Mouse (Mus musculus): ENCODE measurements around the gene Trak2. TPM values are rescaled to one million over a fixed set of nuclear protein-coding genes. Genes with fewer than 3 reads are reported as not detected.
A peak's percentile ranks its signal among the peaks of the same experiment; 100 is the strongest.

Gene Trak2
- polyA plus RNA-seq, 1 experiment from 2014 or later: 13.5 TPM

DNA sequence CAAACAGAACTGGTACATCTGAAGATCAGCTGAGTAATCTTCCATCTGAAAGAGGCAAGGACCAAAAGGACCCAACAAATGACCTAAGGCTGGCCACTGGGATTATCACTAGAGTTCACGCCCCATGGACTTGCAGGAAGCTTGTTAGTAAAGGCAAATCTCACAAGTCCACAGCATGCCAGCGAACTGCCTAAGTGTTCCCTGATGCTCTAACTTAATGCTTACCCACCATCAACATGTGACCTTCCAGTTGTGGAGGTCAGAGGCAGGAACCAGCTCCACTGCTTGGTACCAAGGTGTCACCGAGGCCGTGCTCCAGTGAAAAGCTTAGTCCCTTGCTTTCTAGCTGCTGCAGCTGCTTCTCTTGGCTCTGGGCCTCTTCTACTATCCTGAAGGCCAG is 21.4 kb downstream of the Trak2 start:
- Histone ChIP-seq H3K4me1 (ENCODE audit: control insufficient read depth, insufficient read depth, low read length) (peaks cover 8% of the 10 kb centered on the region; the same call in 1 of the 2 replicates), H3K27ac (ENCODE audit: low read length) (peak overlapping the region; percentile 18; the same call in 1 of the 2 replicates), H3K4me2 (replicated peaks; ENCODE audit: low read depth, low read length) (no peak overlapping the region), H3K9ac (replicated peaks; ENCODE audit: low read depth, low read length) (no peak overlapping the region), H3K9me3 (ENCODE audit: control insufficient read depth, low read depth, low read length) (no peaks in the 10 kb centered on the region), H3K36me3 (ENCODE audit: control insufficient read depth, insufficient read depth, low read length) (no peaks in the 10 kb centered on the region), H3K27me3 (ENCODE audit: control insufficient read depth, insufficient read depth, low read length) (no peaks in the 10 kb centered on the region), H3K4me3 (ENCODE audit: low read depth, low read length) (no peak overlapping the region)
- WGBS: 77% methylated on average over 4 of the region's 4 CpGs
- ATAC-seq (ENCODE audit: insufficient number of reproducible peaks, insufficient read depth, low FRiP score, low read depth): no peak

DNA sequence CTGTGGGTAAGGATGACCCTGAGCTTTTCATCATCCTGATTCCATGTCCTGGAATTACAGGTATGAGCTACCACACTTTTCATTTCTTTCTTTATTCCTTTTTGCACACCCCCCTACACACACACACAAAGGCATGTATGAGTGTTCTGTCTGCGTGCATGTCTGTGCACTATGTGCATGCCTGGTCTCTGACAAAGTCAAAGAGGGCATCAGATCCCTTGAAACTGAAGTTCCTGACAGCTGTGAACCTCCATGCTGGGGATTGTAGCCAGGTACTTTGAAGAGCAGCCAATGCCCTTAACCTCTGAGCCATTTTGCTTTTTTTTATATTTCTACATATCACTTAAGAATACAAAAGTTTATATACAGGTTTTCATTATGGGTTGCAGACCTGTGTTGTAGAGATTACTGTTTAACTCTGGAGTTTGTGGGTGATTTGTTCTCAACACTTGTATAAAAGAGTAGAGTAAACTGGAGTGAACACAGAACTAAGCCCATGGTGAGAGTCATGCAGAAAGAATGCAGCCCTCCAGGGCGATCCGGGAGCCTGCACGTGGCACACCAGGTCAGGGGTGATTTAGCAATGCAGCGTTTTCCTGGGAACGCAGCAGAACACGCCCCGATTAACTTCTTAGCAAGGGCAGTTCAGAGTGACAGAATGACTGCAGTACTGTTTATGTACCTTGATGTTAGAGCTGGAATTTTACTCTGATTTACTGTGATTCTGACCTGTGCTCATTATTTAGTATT is 22.2 kb downstream of the Trak2 start:
- H3K9ac ChIP-seq (replicated peaks; ENCODE audit: low read depth, low read length): no peak overlapping the region
- H3K4me1 ChIP-seq (ENCODE audit: control insufficient read depth, insufficient read depth, low read length): peaks cover 8% of the 10 kb centered on the region; the same call in 1 of the 2 replicates
- peak overlapping the region; percentile 18; the same call in 1 of the 2 replicates for H3K27ac ChIP-seq (ENCODE audit: low read length)
- no peaks in the 10 kb centered on the region for H3K27me3 ChIP-seq (ENCODE audit: control insufficient read depth, insufficient read depth, low read length)
- H3K4me2 ChIP-seq (replicated peaks; ENCODE audit: low read depth, low read length): no peak overlapping the region
- ATAC-seq (ENCODE audit: insufficient number of reproducible peaks, insufficient read depth, low FRiP score, low read depth): peak; percentile 78
- H3K4me3 ChIP-seq (ENCODE audit: low read depth, low read length): no peak overlapping the region
- WGBS: 16% methylated on average over 8 of the region's 8 CpGs
- no peaks in the 10 kb centered on the region for H3K9me3 ChIP-seq (ENCODE audit: control insufficient read depth, low read depth, low read length)
- H3K36me3 ChIP-seq (ENCODE audit: control insufficient read depth, insufficient read depth, low read length): 0 out of 2 replicates have a peak, but pooled peaks cover under 1% of the 10 kb centered on the region

DNA sequence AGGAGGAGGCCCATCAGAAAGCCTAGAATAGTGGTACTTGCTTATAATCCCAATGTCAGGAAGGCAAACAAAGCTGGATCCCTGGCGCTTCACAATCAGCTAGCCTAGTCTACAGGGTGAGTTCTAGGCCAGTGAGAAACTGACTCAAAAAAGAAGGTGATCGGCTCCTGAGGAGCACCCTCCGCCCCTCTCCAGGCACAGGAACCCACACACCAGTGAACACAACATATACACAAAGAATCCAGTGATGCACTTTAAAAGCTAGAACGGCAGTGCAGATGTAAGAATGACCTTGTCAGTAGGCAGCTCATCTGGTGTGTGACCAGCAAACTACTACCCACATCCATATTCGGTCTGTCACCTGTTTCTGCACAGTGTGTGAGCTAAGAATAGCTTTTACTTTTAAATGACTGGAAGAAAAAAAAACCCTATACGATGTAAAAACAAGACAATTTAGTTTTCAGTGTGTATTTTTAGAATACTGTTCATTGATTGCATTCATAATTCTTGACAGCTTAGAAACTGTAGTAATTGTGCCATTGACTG is 23.6 kb downstream of the Trak2 start:
- WGBS: 85% methylated on average over 6 of the region's 6 CpGs
- no peak overlapping the region for H3K4me3 ChIP-seq (ENCODE audit: low read depth, low read length)
- peaks cover 8% of the 10 kb centered on the region; the same call in 1 of the 2 replicates for H3K4me1 ChIP-seq (ENCODE audit: control insufficient read depth, insufficient read depth, low read length)
- H3K36me3 ChIP-seq (ENCODE audit: control insufficient read depth, insufficient read depth, low read length): peaks cover 10% of the 10 kb centered on the region
- H3K9ac ChIP-seq (replicated peaks; ENCODE audit: low read depth, low read length): no peak overlapping the region
- no peak overlapping the region for H3K27ac ChIP-seq (ENCODE audit: low read length)
- H3K27me3 ChIP-seq (ENCODE audit: control insufficient read depth, insufficient read depth, low read length): no peaks in the 10 kb centered on the region
- ATAC-seq (ENCODE audit: insufficient number of reproducible peaks, insufficient read depth, low FRiP score, low read depth): no peak
- no peak overlapping the region for H3K4me2 ChIP-seq (replicated peaks; ENCODE audit: low read depth, low read length)
- no peaks in the 10 kb centered on the region for H3K9me3 ChIP-seq (ENCODE audit: control insufficient read depth, low read depth, low read length)

DNA sequence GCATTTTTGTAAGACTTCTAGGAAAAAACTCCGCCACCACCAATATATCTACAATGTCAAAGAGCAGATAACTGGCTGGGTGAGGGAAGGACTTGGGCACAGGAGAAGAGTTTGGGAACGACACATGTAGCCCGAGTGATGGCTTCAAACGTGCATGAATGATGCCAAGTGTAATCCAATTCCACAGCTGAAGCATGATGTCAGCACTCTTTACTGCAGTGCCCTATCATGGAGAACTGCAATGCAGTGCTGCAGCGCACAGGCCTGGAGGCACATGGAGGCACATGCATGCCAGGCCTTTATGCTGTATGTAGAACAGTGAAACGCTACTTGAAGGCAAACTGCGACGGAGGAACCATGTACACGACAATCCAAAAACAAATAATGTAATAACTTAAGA is 26.5 kb downstream of the Trak2 start:
- H3K27me3 ChIP-seq (ENCODE audit: control insufficient read depth, insufficient read depth, low read length): no peaks in the 10 kb centered on the region
- H3K4me2 ChIP-seq (replicated peaks; ENCODE audit: low read depth, low read length): no peak overlapping the region
- H3K9me3 ChIP-seq (ENCODE audit: control insufficient read depth, low read depth, low read length): no peaks in the 10 kb centered on the region
- no peak for ATAC-seq (ENCODE audit: insufficient number of reproducible peaks, insufficient read depth, low FRiP score, low read depth)
- H3K9ac ChIP-seq (replicated peaks; ENCODE audit: low read depth, low read length): no peak overlapping the region
- peaks cover 10% of the 10 kb centered on the region for H3K36me3 ChIP-seq (ENCODE audit: control insufficient read depth, insufficient read depth, low read length)
- WGBS: 88% methylated on average over 9 of the region's 9 CpGs
- no peak overlapping the region for H3K27ac ChIP-seq (ENCODE audit: low read length)
- no peak overlapping the region for H3K4me3 ChIP-seq (ENCODE audit: low read depth, low read length)
- peaks cover 8% of the 10 kb centered on the region; the same call in 1 of the 2 replicates for H3K4me1 ChIP-seq (ENCODE audit: control insufficient read depth, insufficient read depth, low read length)

DNA sequence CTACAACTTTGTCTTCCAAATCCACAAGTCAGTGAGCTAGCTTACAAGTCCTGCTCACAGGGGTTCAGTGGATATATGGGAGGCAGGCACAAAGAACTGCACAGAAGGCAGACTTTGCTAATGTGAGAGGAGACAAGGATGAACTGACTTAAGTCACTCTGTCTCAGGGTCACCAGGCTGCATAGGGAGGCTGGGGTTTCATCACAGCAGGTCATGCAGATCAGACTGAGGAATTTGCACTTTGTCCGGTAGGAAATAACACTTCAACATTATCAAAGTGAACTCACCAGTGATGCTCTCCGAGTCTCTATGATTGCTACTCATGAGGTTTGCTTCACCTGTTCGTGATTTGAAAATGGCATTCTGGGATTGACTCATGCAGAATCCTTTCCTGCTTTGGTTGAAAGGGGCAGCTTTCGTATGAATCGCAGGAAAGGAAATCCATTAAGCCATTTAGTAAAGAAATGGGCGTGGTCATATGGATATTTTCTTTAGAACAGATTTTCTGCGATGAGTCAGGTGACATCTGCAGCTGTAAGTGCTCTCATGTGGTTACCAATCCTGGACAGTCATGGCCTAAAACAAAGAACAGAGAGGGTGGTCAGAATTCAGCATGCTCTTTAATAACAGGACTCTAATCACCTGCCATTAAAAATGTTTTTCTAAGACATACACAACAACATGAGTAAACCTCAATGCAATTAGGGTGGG is 27.1 kb downstream of the Trak2 start:
- ATAC-seq (ENCODE audit: insufficient number of reproducible peaks, insufficient read depth, low FRiP score, low read depth): no peak
- no peak overlapping the region for H3K4me2 ChIP-seq (replicated peaks; ENCODE audit: low read depth, low read length)
- peaks cover 5% of the 10 kb centered on the region; the same call in 1 of the 2 replicates for H3K4me1 ChIP-seq (ENCODE audit: control insufficient read depth, insufficient read depth, low read length)
- no peak overlapping the region for H3K4me3 ChIP-seq (ENCODE audit: low read depth, low read length)
- H3K9me3 ChIP-seq (ENCODE audit: control insufficient read depth, low read depth, low read length): no peaks in the 10 kb centered on the region
- peaks cover 10% of the 10 kb centered on the region for H3K36me3 ChIP-seq (ENCODE audit: control insufficient read depth, insufficient read depth, low read length)
- 80% methylated on average over 7 of the region's 7 CpGs for WGBS
- no peaks in the 10 kb centered on the region for H3K27me3 ChIP-seq (ENCODE audit: control insufficient read depth, insufficient read depth, low read length)
- H3K9ac ChIP-seq (replicated peaks; ENCODE audit: low read depth, low read length): no peak overlapping the region
- H3K27ac ChIP-seq (ENCODE audit: low read length): no peak overlapping the region

DNA sequence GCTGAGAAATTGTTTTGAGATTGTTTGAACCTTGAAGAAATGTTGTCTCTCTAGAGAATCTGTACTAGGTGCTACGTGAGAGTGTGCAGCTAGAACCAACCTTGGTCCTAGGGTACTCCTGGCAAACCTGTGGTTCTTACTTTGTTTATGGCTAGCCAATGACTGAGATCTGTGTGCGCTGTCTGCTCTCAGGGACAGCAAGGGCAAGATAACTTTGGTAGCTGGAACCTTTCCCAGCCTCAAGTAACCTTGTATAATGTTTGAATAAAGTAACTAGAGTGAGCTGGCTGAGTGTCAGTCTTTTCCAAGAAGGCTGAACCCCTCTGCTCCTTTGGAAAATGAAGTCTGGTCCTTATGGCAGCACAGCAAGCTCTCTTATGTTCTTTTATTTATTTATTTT is 27.7 kb downstream of the Trak2 start:
- WGBS: 93% methylated on average over 2 of the region's 2 CpGs
- Histone ChIP-seq H3K9me3 (ENCODE audit: control insufficient read depth, low read depth, low read length) (no peaks in the 10 kb centered on the region), H3K27me3 (ENCODE audit: control insufficient read depth, insufficient read depth, low read length) (no peaks in the 10 kb centered on the region), H3K36me3 (ENCODE audit: control insufficient read depth, insufficient read depth, low read length) (peaks cover 10% of the 10 kb centered on the region), H3K4me2 (replicated peaks; ENCODE audit: low read depth, low read length) (no peak overlapping the region), H3K4me1 (ENCODE audit: control insufficient read depth, insufficient read depth, low read length) (no peaks in the 10 kb centered on the region), H3K4me3 (ENCODE audit: low read depth, low read length) (no peak overlapping the region), H3K27ac (ENCODE audit: low read length) (no peak overlapping the region), H3K9ac (replicated peaks; ENCODE audit: low read depth, low read length) (no peak overlapping the region)
- ATAC-seq (ENCODE audit: insufficient number of reproducible peaks, insufficient read depth, low FRiP score, low read depth): no peak

DNA sequence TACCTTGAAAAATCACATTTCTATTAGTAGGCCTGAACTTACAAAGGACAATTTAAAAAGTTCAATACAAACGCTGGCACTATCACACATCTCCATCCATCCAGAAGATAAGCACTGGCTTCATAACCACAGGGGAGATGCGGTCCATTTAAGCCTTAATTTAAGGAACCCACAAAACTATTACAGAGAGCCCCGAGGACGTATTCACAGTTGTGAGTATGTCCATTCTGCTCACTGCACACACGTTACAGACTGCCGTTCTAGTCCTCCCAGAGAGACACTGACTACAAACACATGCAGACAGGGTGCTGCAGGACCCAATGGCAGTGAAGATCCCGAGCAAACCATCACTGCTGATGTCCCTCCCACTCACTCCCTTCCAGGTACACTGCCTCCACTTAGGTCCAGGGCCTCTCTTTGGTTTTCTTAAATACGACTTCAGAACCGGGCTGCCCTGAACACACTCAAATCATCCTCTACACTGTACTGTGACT is 35.6 kb downstream of the Trak2 start:
- H3K9me3 ChIP-seq (ENCODE audit: control insufficient read depth, low read depth, low read length): no peaks in the 10 kb centered on the region
- no peaks in the 10 kb centered on the region; the same call in 1 of the 2 replicates for H3K36me3 ChIP-seq (ENCODE audit: control insufficient read depth, insufficient read depth, low read length)
- no peak overlapping the region for H3K4me2 ChIP-seq (replicated peaks; ENCODE audit: low read depth, low read length)
- 92% methylated on average over 9 of the region's 9 CpGs for WGBS
- ATAC-seq (ENCODE audit: insufficient number of reproducible peaks, insufficient read depth, low FRiP score, low read depth): no peak
- H3K27me3 ChIP-seq (ENCODE audit: control insufficient read depth, insufficient read depth, low read length): no peaks in the 10 kb centered on the region
- no peak overlapping the region for H3K4me3 ChIP-seq (ENCODE audit: low read depth, low read length)
- H3K9ac ChIP-seq (replicated peaks; ENCODE audit: low read depth, low read length): no peak overlapping the region
- no peak overlapping the region for H3K27ac ChIP-seq (ENCODE audit: low read length)
- H3K4me1 ChIP-seq (ENCODE audit: control insufficient read depth, insufficient read depth, low read length): no peaks in the 10 kb centered on the region

DNA sequence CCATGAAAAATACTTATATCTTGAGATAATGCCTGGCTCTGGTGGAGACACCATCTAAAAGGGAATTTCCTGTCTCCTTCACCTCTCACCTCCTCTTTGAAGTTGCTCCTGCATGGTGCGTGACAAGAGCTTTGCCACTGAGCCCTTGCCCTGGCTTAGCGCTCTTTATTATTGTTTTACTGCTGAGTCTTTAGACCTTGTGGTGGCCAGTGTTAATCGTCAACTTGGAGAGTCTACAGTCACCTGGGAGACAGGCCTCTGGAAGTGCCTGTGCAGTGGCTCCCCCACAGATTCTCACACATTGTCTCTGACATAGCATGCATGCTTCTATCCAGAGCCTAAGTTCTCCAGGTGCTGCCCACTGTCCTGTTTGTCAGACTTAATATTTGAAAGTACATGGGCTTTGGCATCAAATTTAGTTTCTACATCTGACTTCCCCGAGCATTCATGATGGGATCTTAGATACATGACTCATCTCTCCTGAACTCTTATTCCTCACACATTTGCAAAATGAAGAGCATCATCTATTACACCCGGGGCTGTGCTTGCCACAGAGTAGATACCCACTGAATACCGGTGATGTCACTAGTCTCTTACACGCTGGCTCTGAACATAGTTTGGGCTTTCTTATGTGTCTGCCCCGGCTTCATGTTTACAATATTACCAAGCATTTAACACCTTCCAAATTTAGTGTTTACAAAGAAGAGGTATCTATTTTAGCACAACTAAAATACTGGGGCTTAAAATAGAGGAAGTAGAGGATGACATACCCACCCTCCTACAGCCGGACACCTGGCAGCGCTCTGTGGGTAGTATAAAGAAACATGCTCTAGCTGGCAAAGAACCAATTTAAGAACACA is 36.3 kb downstream of the Trak2 start:
- Histone ChIP-seq H3K9ac (replicated peaks; ENCODE audit: low read depth, low read length) (no peak overlapping the region), H3K27me3 (ENCODE audit: control insufficient read depth, insufficient read depth, low read length) (no peaks in the 10 kb centered on the region), H3K4me2 (replicated peaks; ENCODE audit: low read depth, low read length) (no peak overlapping the region), H3K9me3 (ENCODE audit: control insufficient read depth, low read depth, low read length) (no peaks in the 10 kb centered on the region), H3K36me3 (ENCODE audit: control insufficient read depth, insufficient read depth, low read length) (no peaks in the 10 kb centered on the region; the same call in 1 of the 2 replicates), H3K4me3 (ENCODE audit: low read depth, low read length) (no peak overlapping the region), H3K4me1 (ENCODE audit: control insufficient read depth, insufficient read depth, low read length) (no peaks in the 10 kb centered on the region), H3K27ac (ENCODE audit: low read length) (no peak overlapping the region)
- 87% methylated on average over 10 of the region's 10 CpGs for WGBS
- no peak for ATAC-seq (ENCODE audit: insufficient number of reproducible peaks, insufficient read depth, low FRiP score, low read depth)
